Mouse (Mus musculus): ENCODE measurements at regions not wholly inside any gene's neighbourhood (a gene's known extent, or its start where the extent isn't known, plus 50 kb on each side); places are given as distances from the start of the nearest gene placed in this dataset.

DNA sequence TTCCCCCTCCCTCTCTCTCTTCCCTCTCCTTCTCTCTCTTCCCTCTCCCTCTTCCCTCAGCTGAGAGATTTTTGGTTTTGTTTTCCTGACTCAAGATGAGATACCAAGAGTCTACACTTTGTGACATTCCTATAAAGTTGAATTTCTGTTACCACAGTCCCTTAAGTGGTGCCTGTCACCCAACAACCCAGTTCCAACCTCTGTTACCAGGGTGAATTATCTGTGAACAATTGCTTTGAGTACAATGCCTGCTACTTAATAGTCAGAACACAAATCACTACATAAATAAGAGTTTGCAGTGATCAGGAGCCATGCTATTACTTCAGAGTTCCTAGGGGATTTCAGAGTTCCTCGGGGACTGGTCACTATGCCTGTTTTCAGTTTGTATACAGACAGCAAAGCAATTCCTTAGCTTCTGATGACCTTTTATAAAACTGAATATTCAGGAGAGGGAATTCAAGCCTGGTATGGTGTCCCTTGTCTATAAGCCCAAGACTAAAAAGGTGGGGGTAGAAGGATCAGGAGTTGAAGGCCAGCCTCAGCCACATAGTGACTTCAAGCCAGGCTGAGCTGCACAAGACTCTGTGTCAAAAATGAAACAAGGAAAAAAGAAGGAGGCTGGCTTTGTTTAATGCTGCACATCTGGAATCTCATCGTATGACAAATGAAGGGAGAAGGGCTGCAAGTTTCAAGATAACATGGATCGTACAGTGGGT, 99.2 kb upstream of the F13a1 start:
- DNase-seq, result no peak

DNA sequence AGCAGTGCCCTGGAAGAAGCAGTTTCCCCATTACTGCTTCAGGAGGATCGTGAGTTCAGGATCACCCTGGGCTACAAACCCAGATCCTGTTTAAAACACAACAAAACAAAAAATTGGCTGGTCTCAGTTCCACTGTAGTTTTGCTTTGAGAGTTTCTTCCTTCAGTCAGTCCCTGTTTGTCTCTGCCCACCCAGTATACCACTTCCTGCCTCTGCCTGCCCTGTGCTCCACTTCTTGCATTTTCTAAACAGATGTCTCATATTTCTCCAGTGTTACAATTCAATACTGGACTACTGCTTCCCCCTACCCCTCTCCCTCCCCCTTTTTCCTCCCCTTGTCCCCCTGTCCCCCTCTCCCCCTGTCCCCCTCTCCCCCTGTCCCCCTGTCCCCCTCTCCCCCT, 98.6 kb upstream of the F13a1 start:
- no peak for DNase-seq

DNA sequence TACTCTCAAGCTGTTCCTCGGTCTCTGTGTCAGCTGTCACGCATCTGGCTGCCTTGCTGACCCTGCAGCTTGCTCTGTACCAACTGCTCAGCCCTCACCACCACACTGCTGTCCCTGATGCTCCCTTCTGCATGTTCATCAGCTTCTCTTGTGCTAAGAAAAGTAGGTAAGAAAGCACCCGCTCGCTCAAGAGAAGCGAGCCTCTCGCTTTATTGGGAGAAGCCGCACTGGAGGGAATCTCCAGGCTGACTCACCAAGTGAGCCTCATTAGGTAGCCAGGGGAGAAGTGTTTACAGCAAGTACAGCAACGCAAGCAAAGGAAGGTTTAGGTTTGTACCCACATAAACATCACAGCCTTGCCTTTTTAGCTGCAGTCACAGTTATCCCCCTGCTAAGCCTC, 97.7 kb upstream of the F13a1 start:
- no peak for DNase-seq

DNA sequence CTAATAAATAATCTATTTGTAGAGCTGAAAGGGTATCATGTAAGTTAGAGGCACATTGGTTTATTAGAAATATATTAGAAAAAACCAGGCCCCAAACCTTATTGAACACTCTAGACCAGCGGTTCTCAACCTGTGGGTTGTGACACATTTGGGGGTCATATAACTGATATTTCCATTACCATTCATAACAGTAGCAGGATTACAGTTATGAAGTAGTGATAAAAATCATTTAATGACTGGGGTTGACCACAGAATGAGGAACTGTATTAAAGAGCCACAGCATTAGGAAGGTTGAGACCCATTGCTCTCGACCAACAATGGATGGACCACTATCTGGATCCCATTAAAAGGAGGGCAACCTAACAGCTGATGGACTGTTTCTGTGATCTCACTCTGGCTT, 92.8 kb upstream of the F13a1 start:
- no peak for DNase-seq

DNA sequence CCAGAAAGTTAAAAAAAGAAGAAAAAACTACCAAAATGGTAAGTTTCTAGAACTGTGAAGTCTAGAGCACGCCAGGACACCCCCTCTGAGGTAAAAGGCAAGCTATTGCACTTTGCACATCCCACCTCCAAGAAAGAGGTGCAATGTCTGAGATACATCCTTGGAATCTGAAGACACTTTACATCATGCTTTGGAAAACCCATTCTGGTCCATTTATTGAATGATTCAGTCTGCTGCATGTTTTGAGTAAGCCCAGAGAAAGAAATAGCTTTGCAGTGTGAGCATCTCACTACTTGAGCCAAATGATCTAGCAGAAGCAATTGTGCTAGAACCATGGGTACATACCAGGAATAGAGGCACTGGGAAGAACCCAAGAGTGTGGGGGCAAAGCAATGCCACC, 85.1 kb upstream of the F13a1 start:
- no peak for DNase-seq

DNA sequence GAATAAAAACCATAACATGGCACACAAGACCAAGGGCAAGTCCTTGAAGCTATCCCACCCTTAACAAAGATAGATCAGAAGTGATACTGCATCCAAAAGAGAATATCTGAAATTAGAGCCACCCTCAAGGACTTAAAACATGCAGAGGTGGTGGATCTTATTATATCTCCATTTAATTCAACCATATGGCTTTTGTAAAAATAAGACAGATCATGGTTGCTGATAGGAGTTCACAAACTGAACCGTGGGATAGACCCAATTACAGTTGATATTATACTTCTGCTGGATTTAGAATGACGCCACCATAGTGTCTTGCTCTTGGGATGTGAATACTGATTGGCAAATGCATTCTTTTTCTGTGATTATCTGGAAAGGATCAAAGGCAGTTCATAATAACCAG, 84.5 kb upstream of the F13a1 start:
- no peak for DNase-seq

DNA sequence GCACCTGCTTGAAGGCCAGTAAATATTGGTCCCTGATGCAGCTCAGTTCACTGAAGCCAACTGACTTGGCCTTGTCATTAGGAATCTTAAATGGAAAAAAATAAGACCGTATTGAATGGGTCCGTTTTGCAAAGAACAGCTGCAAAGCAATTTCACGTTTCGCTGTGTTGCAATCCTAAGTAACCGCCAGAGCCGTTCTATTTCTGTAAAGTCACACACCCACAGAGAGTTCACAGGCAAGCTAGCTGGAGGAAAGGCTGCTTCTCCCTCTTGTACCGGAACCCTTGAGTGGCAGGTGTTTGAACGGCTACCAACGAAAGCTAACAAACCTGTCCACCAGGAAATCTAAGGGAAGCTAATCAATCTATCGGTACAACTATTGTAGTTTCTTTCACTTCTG, 80.6 kb upstream of the F13a1 start:
- DNase-seq, result peak; percentile 2

DNA sequence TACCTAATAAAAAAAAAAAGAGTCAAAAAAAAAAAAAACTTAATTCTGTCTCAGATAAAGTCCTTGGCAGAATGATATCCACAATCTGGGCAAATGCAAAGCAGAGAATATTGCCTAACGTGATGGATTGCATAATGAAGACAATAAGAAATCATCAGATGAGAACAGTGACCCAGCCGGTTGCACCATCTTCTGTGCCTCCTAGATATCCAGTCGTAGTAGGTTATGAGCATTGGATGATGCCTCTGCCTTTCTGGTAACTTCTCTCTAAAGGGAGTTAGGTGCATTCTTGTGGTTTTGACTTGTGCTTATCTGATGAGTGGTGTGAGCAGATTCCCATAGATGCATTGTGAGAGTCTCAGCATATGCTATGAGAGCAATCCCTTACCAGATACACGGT, 71.6 kb upstream of the F13a1 start:
- DNase-seq, result no peak

DNA sequence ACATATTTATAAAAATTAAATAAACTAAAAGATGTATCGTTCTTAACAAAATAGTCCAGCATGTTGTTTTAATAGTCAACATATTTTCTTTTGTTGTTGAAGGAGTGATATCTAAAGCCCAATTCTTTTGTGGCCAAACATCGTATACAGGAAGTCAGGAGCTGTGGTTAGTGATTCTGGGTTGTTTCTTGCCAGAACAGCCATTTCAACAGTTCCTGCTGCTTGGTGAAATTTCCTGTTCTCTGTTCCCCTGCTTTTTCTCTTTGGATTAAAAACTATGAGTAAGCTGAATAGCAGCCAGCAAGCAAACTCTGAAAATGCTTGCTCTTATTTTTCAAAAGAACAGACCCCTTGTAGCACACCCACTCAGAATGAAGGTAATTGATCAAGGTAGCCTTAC, 70.2 kb upstream of the F13a1 start:
- DNase-seq, result no peak

DNA sequence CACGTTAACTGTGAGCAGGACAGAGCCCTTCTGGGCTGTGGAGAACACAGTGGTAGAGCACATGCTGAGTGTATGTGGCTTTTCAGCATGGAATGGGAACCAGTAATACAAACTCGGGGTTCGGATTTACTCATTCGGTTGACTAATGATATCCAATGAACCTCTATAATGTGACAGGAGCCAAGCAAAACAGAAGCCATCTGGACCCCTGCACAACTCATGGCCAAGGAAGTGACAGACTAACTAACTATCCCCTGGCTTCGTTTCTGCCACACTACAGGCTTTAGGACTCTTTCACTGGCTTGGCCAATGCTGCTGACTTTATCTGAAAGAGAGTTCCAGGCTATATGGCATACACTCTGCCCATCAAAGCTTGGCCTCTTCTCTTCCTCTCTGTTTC, 64.3 kb upstream of the F13a1 start:
- no peak for DNase-seq

DNA sequence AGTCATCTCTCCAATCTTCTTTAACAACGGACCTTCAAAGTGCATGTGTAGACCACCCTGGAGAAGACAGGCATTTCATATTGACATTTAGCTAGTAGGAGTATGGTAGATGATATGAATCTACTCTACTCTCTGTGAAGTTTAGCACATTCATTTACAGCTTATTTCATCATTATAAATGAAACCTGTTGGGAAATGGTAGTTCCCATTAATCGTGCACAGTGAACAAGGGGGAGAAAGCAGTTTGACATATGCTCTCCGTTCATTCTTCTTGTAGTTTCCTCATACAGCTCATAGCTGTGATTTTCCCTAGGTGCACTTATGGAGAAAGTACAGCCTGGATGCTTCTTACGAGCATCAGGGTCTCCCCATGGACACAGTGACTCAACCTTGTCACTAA, 61.7 kb upstream of the F13a1 start:
- no peak for DNase-seq

DNA sequence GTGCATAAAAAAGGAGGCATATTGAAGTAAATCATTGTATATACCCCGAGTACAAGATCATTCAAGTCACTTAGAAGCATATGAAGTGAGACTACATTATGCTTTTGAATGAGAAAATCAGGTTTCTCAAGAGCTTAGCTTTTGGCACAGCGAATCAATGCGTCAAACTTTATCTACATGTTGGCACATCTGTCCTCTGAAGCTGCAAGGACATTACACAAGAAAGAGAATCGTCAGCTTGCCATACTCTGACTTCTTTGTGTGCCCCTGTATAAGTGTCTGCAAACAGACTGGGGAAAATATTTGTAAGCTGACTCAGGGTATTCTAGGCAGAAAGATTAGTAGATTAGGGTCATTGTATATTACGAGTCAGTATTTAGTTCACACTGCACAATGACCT, 57.7 kb upstream of the F13a1 start:
- no peak for DNase-seq

DNA sequence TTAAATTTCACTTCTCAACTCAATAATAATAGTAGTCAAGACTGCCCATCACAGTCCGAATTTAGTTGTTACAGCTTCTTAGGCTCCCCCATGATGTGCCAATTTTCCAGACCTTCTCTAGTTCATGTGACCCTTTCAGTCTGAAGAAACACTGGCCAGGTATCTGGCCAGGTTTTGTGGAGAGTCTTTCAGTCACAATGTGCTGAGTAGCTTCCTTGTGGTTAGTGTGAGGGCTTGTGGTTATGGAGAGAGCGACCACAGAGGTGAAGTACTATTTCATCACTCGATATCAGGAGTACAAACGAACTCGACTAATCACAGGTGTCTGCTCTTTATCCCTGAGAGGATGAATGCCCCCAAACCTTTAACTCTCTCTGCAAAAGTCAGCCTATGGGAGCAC, 56.0 kb upstream of the F13a1 start:
- no peak for DNase-seq

DNA sequence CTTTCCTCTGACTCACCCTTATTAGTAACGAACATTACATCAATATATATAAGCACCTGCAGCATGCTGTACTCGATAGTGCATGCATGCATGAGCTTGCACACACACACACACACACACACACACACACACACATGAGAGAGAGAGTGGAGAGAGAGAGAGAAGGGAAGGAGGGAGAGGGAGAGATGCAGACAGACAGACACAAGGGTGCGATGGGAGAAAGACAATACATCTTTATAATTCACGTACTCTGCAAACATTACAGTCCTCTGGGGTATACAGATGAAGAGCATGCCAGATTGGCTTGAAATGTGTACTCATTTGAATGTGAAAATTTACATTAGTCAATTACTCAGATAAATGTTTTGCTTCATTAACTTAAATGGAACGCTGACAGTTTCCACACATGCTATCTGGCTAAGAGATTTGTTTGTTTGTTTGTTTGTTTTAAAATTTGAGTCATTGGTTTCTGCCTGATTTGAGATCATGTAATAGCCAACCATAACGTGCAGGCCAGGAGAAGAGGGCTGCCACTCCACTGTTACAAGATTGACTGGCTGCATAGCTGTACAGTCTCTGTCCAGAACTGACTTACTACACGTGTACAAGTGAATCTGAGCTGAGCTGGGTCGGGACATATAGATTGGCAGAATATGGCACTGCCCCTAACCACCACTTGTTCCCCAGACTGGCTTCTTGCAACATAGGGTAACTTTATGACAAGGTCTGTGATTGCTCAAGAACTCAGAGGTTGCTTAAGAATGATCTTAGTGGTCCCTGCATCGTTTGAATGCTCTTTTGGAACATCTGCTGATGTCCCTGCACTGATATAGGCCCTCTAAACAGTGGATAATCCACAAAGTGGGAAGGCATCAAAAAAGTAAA, 54.6 kb upstream of the F13a1 start:
- DNase-seq, result no peak

DNA sequence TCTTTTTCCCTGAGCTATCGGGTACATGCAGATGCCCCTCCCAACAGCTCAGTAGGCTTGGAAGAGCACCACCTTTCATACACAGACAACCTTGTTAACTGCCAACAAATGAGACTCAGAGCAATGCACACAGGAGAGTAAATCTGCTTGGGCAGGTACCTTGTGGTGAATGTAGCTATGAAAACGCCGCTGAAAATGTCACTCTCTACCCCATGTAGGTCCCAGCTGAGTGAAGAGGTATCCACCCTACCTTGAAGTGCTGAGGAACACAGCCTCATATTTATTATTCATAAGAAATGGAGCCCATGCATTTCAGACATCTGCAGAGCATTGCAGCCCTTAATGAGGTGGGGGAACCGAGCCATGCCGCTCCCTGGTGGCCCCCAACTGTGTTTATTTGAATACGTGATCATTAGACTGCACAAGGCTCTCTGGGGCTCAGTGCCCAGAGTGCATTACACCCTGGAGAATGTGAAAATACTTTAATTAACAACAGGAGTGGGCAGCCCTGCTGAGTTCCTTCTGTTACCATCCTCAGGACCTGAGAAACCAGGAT, 53.8 kb upstream of the F13a1 start:
- DNase-seq, result no peak

DNA sequence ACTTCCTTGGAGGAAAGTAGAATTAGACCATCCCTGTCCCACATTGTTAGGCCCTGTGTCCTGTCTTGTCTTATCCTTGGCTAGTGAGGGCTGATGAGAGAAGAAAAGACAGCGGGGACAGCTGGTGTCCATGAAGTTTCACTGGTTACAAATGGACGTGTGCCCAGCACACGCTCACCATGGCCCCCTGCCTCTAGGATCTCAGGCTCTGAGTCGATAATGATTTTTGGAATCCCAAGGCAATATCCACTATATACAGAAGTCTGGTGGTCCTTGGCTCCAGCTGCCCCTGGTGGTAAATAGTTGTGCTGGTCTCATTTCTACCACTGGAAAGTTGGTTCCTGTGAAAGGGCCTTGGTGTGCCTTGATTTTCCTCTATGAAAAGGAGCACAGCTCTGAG, 51.7 kb upstream of the F13a1 start:
- no peak for DNase-seq

Measured in adrenal gland, postnatal 25 days (tissue).